Mouse (Mus musculus) liver, embryonic 13.5 days (tissue): Measurements from ENCODE around the gene Usp35. TPM values are rescaled to one million over a fixed set of nuclear protein-coding genes. Genes with fewer than 3 reads are reported as not detected.

Experiments used
- ATAC-seq: fragments of 200-750 bp; cut with Nextera tagmentation; 2 replicates; pipeline ENCODE4 v1.8.0; 2017; ENCODE audit warnings: low read depth, mild to moderate bottlenecking, moderate number of reproducible peaks, moderate library complexity
- DNase-seq: peaks from one replicate; pipeline ENCODE4 v3.0.0; 2022
- H3K27ac ChIP-seq: fragments of 300-500 bp; sonication (generic); 2 replicates; pipeline ENCODE4 v1.5.1; 2015; ENCODE audit warnings: moderate library complexity, mild to moderate bottlenecking, inconsistent platforms
- H3K27me3 ChIP-seq: fragments of 300-500 bp; sonication (generic); 2 replicates; pipeline ENCODE4 v1.6.1; 2015; ENCODE audit warnings: mild to moderate bottlenecking, inconsistent platforms
- H3K36me3 ChIP-seq: fragments of 300-500 bp; sonication (generic); 2 replicates; pipeline ENCODE4 v1.6.1; 2015; ENCODE audit warnings: mild to moderate bottlenecking, inconsistent platforms
- H3K4me1 ChIP-seq: fragments of 300-500 bp; sonication (generic); replicated peaks from 2 replicates; pipeline ENCODE4 v1.6.1; 2015; ENCODE audit warnings: inconsistent platforms
- H3K4me2 ChIP-seq: fragments of 300-500 bp; sonication (generic); 2 replicates; pipeline ENCODE4 v1.6.1; 2015; ENCODE audit warnings: inconsistent platforms, mild to moderate bottlenecking, moderate library complexity
- H3K4me3 ChIP-seq: fragments of 300-500 bp; sonication (generic); replicated peaks from 2 replicates; pipeline ENCODE4 v1.5.1; 2015; ENCODE audit warnings: mild to moderate bottlenecking, inconsistent platforms
- H3K9ac ChIP-seq: fragments of 300-500 bp; sonication (generic); 2 replicates; pipeline ENCODE4 v1.6.1; 2015; ENCODE audit warnings: mild to moderate bottlenecking, inconsistent platforms
- H3K9me3 ChIP-seq: fragments of 300-500 bp; sonication (generic); replicated peaks from 2 replicates; pipeline ENCODE4 v1.6.1; 2016; ENCODE audit warnings: inconsistent platforms
- WGBS: fragments of 180-500 bp; shearing (Covaris S2); methylation state at CpG from one replicate; pipeline ENCODE4 v1.1.7; 2015; ENCODE audit not compliant: insufficient replicate concordance; 5-methylcytosine and 5-hydroxymethylcytosine counted together
- polyA plus RNA-seq: library from polyadenylated mRNA; unstranded; fragments of >200 nt; fragmentation: Nextera tagmentation; extraction: Ambion mirVana; gene quantifications from 2 replicates; pipeline ENCODE4 v1.2.1, GENCODE M21; 2015

Gene Usp35
- polyA plus RNA-seq, 1 experiment from 2014 or later, result 0.14 TPM

DNA sequence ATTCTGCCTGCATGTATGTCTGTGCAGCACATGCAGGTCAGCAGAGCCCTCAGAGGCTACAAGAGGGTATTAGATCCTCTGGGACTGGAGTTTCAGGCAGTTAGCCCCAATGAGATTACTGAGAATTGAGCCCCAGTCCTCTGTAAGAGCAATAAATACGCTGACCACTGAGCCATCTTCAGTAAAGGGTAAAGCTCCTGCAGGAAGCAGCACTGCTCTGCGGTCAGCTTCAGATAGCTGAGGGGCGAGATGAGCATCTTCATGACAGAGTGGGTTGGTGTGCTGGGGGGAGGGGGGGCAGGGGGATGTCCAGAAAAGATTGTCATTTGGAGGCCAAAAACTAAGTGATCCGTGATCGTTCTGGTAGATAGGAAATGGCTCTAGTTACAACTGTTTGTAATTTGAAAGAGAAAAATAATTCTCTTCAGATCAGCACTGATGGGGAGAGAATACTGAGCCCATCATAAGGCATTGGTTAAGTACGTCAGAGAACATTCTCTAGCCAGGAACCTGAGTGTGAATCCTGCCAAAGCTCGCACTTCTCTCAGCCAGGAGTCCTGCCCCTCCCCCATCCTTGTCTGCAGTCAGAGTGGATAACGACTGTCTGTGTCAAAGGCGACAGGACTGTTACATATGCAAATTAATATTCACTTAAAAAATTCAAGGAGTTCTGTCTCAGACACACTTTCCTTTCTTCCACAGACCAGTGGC is 14.4 kb upstream of the Usp35 start:
- 44% methylated on average over 9 of the region's 9 CpGs for WGBS
- Histone ChIP-seq H3K27ac (no peak overlapping the region), H3K9me3 (no peaks in the 10 kb centered on the region), H3K36me3 (no peaks in the 10 kb centered on the region), H3K4me2 (no peak overlapping the region), H3K4me1 (peaks cover 28% of the 10 kb centered on the region), H3K4me3 (no peak overlapping the region), H3K27me3 (no peaks in the 10 kb centered on the region; the same call in 1 of the 2 replicates), H3K9ac (no peak overlapping the region)
- DNase-seq (no peak), ATAC-seq (peak; percentile 39)

DNA sequence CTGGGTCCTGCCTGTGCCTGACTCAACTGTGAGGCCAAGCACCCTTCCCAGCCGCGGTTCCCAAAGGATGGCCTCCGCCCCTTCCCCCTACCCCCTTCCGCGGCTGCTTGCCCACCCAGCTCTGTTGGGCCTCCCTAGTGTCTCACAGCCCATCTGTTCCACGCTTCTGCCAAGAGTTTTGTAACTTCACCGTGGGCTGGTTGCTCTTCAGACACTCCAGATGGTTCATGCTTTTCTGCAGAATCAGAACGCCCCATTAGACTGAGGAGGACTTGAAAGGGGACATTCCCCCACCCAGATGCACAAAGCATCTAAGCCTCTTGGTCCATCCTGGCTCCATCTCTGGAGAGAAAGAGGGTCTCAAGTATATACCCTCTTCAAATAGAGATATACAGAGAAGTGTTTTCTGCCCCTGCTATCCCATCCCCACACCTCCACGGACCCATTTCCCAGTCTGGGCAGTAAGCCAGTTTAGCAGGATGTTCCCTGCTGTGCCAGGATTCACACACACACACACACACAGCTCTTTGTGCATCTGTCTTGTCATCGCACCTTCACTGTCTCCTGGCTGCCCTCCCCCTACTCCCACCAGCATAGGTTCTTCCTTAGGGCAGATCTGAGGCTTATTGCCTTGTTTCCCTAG is 13.5 kb upstream of the Usp35 start:
- no peaks in the 10 kb centered on the region for H3K36me3 ChIP-seq
- ATAC-seq, result no peak
- 61% methylated on average over 10 of the region's 10 CpGs for WGBS
- H3K27ac ChIP-seq, result no peak overlapping the region
- H3K27me3 ChIP-seq, result no peaks in the 10 kb centered on the region; the same call in 1 of the 2 replicates
- no peak overlapping the region for H3K4me2 ChIP-seq
- peaks cover 34% of the 10 kb centered on the region for H3K4me1 ChIP-seq
- no peaks in the 10 kb centered on the region for H3K9me3 ChIP-seq
- no peak overlapping the region for H3K9ac ChIP-seq
- no peak for DNase-seq
- H3K4me3 ChIP-seq, result no peak overlapping the region

DNA sequence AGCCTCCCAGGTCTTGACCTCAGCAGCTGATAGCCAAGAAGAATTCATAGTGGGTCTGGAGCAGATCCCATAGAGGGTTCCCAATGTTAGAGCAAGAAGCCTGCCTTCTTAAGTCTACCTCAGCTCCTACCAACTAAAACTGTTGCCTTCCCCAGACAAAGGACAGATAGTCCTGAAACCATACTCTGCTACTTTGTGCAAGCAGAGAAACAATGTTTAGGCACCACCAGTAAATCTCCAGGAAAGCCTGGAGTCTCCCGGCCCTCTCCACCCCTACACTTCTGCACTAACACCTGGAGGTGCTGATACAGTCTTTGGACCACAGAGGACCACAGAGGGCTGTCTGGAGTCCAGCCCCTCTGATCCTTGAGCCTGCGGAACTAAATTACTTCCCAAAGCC is 12.8 kb upstream of the Usp35 start:
- Histone ChIP-seq H3K4me1 (peaks cover 34% of the 10 kb centered on the region), H3K27me3 (no peaks in the 10 kb centered on the region; the same call in 1 of the 2 replicates), H3K27ac (no peak overlapping the region), H3K9me3 (no peaks in the 10 kb centered on the region), H3K36me3 (no peaks in the 10 kb centered on the region), H3K4me3 (no peak overlapping the region), H3K9ac (no peak overlapping the region), H3K4me2 (no peak overlapping the region)
- 73% methylated on average over 2 of the region's 2 CpGs for WGBS
- ATAC-seq (no peak), DNase-seq (no peak)

DNA sequence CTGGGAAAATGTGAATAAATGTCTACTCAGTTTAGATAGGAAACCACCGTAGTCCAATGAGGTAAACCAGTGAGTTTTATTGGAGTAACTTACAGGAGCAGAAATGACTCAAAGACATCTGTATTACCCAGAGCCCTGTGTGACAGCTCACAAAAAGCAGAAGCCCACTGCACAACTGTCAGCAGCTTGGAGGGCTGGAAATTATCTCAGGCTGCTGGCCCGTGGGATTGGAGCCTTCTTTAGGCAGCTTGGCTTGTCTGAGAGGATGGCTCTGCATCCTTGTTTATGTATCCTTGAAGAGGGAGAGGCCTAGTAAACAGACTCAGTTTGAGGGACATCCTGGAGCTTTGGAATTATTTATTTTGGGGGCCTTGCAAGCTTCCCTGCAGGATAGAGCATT is 11.1 kb upstream of the Usp35 start:
- H3K27ac ChIP-seq, result no peak overlapping the region
- 45% methylated on average over 2 of the region's 2 CpGs for WGBS
- ATAC-seq, result no peak

GRCm38 (mm10) chr7:97340907-97341849 is 9.4 kb upstream of the Usp35 start:
- Histone ChIP-seq H3K9ac (no peak overlapping the region), H3K36me3 (no peaks in the 10 kb centered on the region), H3K27ac (no peak overlapping the region), H3K4me2 (no peak overlapping the region), H3K4me3 (no peak overlapping the region), H3K27me3 (no peaks in the 10 kb centered on the region), H3K4me1 (peaks cover 37% of the 10 kb centered on the region), H3K9me3 (no peaks in the 10 kb centered on the region)
- DNase-seq, result peak; percentile 33
- 0 out of 2 replicates have a peak, but pooled peaks have one; percentile 30 for ATAC-seq
- WGBS, result 42% methylated on average over 18 of the region's 18 CpGs

More for the DNA sequence above, 11.1 kb upstream of the Usp35 start:
- no peaks in the 10 kb centered on the region for H3K27me3 ChIP-seq
- no peaks in the 10 kb centered on the region for H3K9me3 ChIP-seq
- H3K4me1 ChIP-seq, result peaks cover 42% of the 10 kb centered on the region
- H3K9ac ChIP-seq, result no peak overlapping the region
- no peaks in the 10 kb centered on the region for H3K36me3 ChIP-seq
- H3K4me2 ChIP-seq, result no peak overlapping the region
- no peak overlapping the region for H3K4me3 ChIP-seq
- no peak for DNase-seq

- Histone ChIP-seq H3K9me3 (no peaks in the 10 kb centered on the region), H3K4me3 (no peak overlapping the region), H3K27ac (no peak overlapping the region), H3K27me3 (no peaks in the 10 kb centered on the region), H3K9ac (no peak overlapping the region), H3K4me2 (no peak overlapping the region), H3K4me1 (peaks cover 33% of the 10 kb centered on the region), H3K36me3 (no peaks in the 10 kb centered on the region)
- ATAC-seq (no peak), DNase-seq (no peak)
- WGBS, result 88% methylated on average over 7 of the region's 7 CpGs
Observed at GRCm38 (mm10) chr7:97339623-97340022, 7.8 kb upstream of the Usp35 start.

GRCm38 (mm10) chr7:97338593-97338992 is 6.8 kb upstream of the Usp35 start:
- Histone ChIP-seq H3K4me1 (peaks cover 36% of the 10 kb centered on the region), H3K9me3 (no peaks in the 10 kb centered on the region), H3K4me2 (no peak overlapping the region), H3K4me3 (no peak overlapping the region), H3K27ac (no peak overlapping the region; the same call in 1 of the 2 replicates), H3K36me3 (no peaks in the 10 kb centered on the region), H3K27me3 (no peaks in the 10 kb centered on the region), H3K9ac (no peak overlapping the region)
- WGBS, result 66% methylated on average over 4 of the region's 4 CpGs
- DNase-seq (no peak), ATAC-seq (peak; percentile 55)

DNA sequence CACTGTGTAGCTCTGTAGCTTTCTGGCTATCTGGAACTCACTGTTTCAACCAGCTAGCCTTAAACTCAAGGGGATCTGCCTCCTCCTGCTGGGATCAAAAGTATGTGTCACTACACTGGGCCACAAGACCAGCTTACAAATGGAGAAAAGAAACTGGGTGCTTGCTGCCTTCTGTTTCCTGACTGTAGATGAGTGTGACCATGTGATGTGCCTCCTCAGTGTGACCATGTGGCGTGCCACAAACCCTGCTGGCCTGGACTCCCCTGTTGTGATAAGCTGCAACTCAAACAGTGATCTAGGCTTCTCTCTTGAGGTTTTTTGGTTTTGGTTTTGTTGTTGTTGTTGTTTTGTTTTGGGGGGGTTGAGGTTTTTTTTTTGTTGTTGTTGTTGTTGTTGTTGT is 4.9 kb upstream of the Usp35 start:
- Histone ChIP-seq H3K4me1 (peaks cover 46% of the 10 kb centered on the region), H3K27me3 (no peaks in the 10 kb centered on the region), H3K9me3 (no peaks in the 10 kb centered on the region), H3K36me3 (no peaks in the 10 kb centered on the region), H3K4me2 (no peak overlapping the region), H3K4me3 (no peak overlapping the region), H3K27ac (no peak overlapping the region), H3K9ac (no peak overlapping the region)
- 38% methylated on average over 1 of the region's 1 CpGs for WGBS
- no peak for ATAC-seq
- no peak for DNase-seq

GRCm38 (mm10) chr7:97334406-97334805 is 2.6 kb upstream of the Usp35 start:
- ATAC-seq (no peak), DNase-seq (no peak)
- no peak overlapping the region for H3K27ac ChIP-seq
- peaks cover 16% of the 10 kb centered on the region; the same call in 1 of the 2 replicates for H3K27me3 ChIP-seq
- no peak overlapping the region for H3K4me3 ChIP-seq
- peaks cover 46% of the 10 kb centered on the region for H3K4me1 ChIP-seq
- no peaks in the 10 kb centered on the region for H3K36me3 ChIP-seq
- WGBS, result 53% methylated on average over 2 of the region's 2 CpGs
- no peak overlapping the region for H3K9ac ChIP-seq
- H3K4me2 ChIP-seq, result no peak overlapping the region
- H3K9me3 ChIP-seq, result no peaks in the 10 kb centered on the region

- 57% methylated on average over 6 of the region's 6 CpGs for WGBS
Observed at GRCm38 (mm10) chr7:97333113-97333898, 1.5 kb upstream of the Usp35 start.

More at GRCm38 (mm10) chr7:97333113-97333898, 1.5 kb upstream of the Usp35 start:
- no peaks in the 10 kb centered on the region for H3K36me3 ChIP-seq
- H3K4me1 ChIP-seq, result peaks cover 41% of the 10 kb centered on the region
- ATAC-seq (no peak), DNase-seq (no peak)
- H3K4me3 ChIP-seq, result peak overlapping the region; percentile 79
- H3K9ac ChIP-seq, result no peak overlapping the region
- peak overlapping the region; percentile 94 for H3K4me2 ChIP-seq
- no peaks in the 10 kb centered on the region for H3K9me3 ChIP-seq
- peaks cover 16% of the 10 kb centered on the region; the same call in 1 of the 2 replicates for H3K27me3 ChIP-seq
- H3K27ac ChIP-seq, result no peak overlapping the region
